Mouse (Mus musculus) adrenal gland, adult 8-10 months (tissue): ENCODE data around the gene Gstm1. TPM values are rescaled to one million over a fixed set of nuclear protein-coding genes. Genes with fewer than 3 reads are reported as not detected.
A peak's percentile ranks its signal among the peaks of the same experiment; 100 is the strongest.
"Not testable (repeated sequence)": the region's sequence is repeated elsewhere in the genome, so short reads cannot be mapped to it uniquely, and the experiment has no call there.

Experiments
- DNase-seq: peaks from one replicate; pipeline ENCODE4 v3.0.0; 2022
- total RNA-seq, 4 experiments: library from RNA; stranded (reverse); gene quantifications; 2 replicates each; pipeline ENCODE4 v1.2.4; 2022

Gene Gstm1
- total RNA-seq, 4 experiments from 2014 or later: 335 to 553 (median 456) TPM

DNA sequence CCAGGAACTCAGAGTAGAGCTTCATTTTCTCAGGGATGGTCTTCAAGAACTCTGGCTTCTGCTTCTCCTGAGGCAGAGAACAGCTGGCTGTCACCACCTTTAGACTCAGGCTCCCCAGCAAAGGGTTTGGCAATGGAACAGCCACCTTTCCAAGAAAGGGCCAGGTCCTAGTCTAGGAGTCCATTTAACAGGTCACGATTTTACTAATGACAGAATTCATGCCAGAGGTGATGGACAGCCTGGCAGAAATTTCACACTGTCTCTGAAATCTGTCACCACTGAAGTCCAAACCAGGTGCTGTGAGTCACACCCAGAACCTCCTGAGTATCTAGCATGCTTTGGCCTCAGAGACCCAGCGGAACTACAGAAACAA, 2.8 kb downstream of the Gstm1 start:
- DNase-seq: no peak

GRCm38 (mm10) chr3:108014098-108014973, 3.4 kb downstream of the Gstm1 start:
- no peak for DNase-seq

DNA sequence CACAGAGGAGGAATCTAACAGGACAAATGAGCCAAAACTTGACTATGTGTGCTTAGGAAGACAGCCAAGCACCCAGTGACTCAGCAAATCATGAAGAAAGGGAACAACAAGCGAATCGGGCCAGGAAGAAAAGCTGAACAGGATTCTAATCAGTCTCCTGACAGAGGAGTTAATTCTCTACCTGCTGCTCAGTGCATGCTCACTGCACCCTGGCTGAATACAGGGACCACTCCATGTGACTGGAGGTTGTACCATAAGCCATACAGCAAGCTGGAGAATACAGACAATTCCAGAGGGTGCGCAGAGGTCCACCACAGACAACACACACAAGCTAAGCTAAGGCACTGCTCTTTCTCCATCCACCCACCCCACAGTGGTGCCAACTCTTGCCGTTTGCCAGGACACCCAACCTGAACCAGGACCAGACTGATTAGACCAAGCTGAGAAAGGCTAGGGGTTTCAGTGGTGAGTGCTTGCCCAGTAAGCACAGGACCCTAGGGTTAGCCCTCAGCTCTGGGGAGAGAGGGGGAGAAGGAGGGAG, 4.4 kb downstream of the Gstm1 start:
- DNase-seq: peak; percentile 77

GRCm38 (mm10) chr3:108011558-108011957, 6.2 kb downstream of the Gstm1 start:
- DNase-seq: no peak

- DNase-seq: no peak
Measured at GRCm38 (mm10) chr3:108010286-108010685, 7.5 kb downstream of the Gstm1 start.

DNA sequence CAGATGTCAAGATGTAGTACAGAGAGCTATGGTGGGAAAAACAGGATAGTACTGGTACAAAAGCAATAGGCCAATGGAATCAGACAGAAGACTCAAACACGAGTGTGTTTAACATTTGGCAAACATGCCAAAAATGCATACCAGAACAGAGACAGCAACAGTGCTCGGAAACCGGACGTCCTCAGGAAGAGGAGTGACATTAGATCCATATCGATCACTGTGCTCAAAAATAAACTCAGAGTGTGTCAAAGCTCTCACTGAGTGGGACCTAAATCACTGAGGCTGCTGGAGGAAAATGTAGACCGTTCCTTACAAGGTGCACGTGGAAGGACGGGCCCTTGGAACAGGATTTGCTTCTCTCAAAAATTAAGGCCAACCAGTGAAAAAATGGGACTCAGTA, 15.8 kb downstream of the Gstm1 start:
- DNase-seq: no peak

DNA sequence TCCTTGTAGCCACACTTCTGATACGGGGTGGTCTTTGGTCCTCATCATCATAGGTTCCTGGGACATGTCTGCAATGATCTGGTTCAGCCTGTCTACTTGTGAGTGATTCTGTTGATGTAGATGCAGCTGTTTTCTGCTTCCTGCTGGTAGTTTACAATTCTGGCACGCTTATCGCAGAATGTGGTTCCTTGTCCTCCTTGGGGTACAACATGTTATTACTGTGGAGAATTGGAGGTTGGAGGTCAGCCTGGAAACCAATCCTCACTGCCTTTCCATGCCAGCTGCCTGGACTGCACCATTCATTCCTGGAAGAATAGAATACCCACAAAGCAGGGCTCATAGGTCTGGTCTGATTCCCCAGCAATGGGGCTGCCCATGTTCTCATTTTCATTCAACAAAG, 18.3 kb downstream of the Gstm1 start:
- DNase-seq: no peak

DNA sequence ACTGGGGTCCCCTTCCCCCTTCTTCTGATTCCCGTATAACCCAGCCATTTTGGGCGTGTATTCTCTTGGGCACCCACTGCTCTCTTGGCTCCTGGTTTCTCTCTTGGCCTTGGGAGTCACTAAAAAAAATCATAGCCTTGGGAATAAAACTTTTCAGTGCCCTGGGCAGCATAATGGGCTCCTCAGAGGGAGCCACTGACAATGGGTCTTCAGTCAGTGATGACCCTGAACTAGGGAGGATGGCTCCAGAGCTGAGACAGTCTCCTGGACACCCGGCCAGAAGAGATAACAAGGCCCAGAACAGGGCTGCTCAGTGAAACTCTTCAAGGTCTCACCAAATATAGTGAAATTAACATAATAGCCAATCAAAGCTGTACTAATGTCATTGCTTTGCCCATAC, 19.2 kb downstream of the Gstm1 start:
- no peak for DNase-seq

- DNase-seq: no peak
Measured at GRCm38 (mm10) chr3:107996576-107996975, 21.2 kb downstream of the Gstm1 start.

GRCm38 (mm10) chr3:107995974-107996373, 21.8 kb downstream of the Gstm1 start:
- DNase-seq: not testable (repeated sequence)

- peak; percentile 63 for DNase-seq
Measured at GRCm38 (mm10) chr3:107986041-107986562, 31.7 kb downstream of the Gstm1 start, which contains the start of gene Gstm2. Gene Gstm2, minus strand, starts transcription at chr3:107986453.

GRCm38 (mm10) chr3:107985141-107985540, 32.6 kb downstream of the Gstm1 start:
- DNase-seq: not testable (repeated sequence)

DNA sequence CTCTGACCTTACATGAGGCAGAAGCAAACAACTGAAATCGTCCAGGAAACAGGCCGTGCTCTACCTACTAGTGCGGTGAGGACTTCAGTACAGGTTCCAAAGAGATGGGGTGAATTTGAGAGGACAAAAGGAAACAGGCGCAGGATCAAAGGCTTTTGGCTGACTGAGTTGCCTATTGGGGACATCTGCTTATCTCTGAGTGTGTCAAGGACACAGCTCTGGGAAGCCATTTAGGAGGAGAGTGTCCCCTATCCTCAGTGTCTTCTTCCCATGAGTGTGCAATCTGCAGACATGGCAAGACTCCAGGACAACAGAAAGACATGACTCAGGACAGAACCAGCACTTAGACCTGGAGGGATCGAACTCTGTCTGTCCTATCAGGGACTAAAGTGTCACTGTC, 33.3 kb downstream of the Gstm1 start:
- peak; percentile 48 for DNase-seq

DNA sequence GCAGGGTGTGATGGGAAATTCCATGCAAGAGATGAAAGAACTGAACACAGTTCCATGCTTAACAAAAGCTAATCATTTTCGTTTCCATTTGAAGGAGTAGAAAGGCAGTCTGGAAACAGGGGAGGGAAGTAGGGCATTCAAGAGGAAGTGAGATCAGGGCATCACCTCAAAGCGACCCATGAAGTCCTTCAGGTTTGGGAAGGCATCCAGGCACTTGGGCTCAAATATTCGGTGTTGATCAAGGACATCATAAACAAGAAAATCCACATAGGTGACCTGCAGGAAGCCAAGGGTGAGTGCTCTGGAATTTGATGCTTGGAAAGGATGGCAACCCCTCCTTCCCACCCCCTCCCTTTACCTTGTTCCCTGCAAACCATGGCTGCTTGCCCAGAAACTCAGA, 34.0 kb downstream of the Gstm1 start:
- DNase-seq: no peak

- DNase-seq: no peak
Measured at GRCm38 (mm10) chr3:107982726-107983125, 35.0 kb downstream of the Gstm1 start.

DNA sequence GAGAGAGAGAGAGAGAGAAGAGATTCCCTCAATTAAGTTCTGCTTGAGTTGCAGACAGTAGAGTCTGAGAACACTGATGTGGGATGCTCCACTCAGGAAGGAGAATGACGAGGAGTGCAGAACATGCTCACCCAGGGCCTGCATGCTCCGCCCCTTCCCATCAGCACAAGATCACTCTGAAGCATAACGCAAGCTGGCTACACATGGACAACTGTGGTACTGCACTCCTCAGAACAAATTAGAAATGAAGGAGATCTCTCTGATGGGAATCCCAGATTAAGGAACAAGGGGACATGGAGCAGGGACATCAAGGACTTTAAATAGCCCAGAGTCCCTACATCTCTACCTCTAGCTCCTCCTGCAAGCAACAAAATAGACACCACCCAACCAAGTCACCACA, 36.5 kb downstream of the Gstm1 start:
- no peak for DNase-seq

DNA sequence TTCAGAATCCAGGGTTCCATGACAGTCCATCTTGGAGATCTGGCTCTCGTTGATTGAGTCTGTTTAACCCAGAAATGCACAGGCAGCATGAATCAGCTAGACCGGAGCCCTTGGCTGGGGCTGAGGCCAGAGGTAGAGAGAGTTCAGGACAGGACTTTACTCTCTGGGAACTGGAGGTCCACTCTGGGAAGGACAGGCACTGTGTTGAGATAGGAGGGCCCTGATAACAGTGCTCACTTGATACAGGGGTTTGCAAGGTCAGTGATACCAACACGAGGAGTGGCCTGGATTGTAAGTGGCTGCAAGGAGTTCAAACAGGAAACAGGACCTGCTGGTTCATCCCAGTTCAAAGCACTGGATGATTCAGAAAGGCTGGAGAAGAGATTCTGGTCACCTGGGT, 40.1 kb downstream of the Gstm1 start:
- DNase-seq: no peak

DNA sequence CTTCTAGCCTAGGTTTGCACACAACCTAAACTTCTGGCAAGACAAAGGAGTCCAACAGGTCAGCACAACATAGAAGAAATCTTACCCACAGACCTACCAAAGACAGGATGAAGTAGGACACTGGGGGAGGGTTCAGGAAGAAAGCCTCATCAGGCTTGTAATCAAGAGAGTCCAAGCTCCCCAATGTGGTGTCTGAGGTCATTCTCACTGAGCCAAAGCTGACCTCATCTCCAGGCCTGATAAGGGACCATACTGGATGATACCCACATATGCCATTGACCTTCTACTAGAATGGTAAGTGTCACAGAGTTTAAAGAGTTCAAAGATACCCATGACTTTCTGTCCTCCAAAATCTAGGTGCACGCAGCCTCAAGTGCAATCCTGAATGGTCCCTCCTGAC, 43.5 kb downstream of the Gstm1 start:
- DNase-seq: no peak

DNA sequence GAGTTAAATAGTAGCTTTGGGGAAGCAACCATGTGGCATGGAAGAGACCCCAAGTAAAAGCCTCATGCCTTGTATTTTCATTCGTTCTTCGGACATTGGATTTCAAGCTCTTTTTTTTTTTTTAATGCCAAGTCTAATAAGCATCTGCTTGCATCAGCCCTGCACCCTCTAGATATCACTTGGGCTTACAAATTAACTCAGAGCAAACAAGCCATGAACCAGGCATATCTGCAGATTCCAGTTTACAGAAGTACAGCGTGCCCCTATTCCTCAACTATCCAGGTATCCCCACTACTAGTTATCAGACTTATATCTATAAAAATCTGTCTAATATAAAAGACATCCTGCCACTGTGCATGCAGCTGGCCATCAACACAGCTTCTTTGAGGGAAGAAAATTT, 45.7 kb downstream of the Gstm1 start:
- no peak for DNase-seq

- not testable (repeated sequence) for DNase-seq
Measured at GRCm38 (mm10) chr3:107971101-107971500, 46.7 kb downstream of the Gstm1 start.

- DNase-seq: peak; percentile 40
Measured at GRCm38 (mm10) chr3:107968724-107969395, 48.9 kb downstream of the Gstm1 start, which contains the start of gene Gstm3. Gene Gstm3, minus strand, starts transcription at chr3:107969283.

GRCm38 (mm10) chr3:107966631-107967030, 51.1 kb downstream of the Gstm1 start:
- no peak for DNase-seq

- DNase-seq: no peak
Measured at GRCm38 (mm10) chr3:107965592-107965991, 52.2 kb downstream of the Gstm1 start.
